Mouse (Mus musculus) neural tube, embryonic 15.5 days (tissue): ENCODE measurements around the gene Gm9945. TPM values are rescaled to one million over a fixed set of nuclear protein-coding genes. Genes with fewer than 3 reads are reported as not detected.
A peak's percentile ranks its signal among the peaks of the same experiment; 100 is the strongest.

Experiments used
- ATAC-seq: fragments of 200-750 bp; cut with Nextera tagmentation; 2 replicates; pipeline ENCODE4 v1.8.0; 2017; ENCODE audit warnings: mild to moderate bottlenecking, moderate TSS enrichment, moderate library complexity; ENCODE audit not compliant: low FRiP score
- H3K27ac ChIP-seq: fragments of 300-500 bp; sonication (generic); replicated peaks from 2 replicates; pipeline ENCODE4 v1.5.1; 2015; ENCODE audit warnings: mild to moderate bottlenecking, inconsistent platforms
- H3K27me3 ChIP-seq: fragments of 300-500 bp; sonication (generic); replicated peaks from 2 replicates; pipeline ENCODE4 v1.6.1; 2015; ENCODE audit warnings: inconsistent platforms
- H3K36me3 ChIP-seq: fragments of 300-500 bp; sonication (generic); 2 replicates; pipeline ENCODE4 v1.6.1; 2015; ENCODE audit warnings: inconsistent platforms
- H3K4me1 ChIP-seq: fragments of 300-500 bp; sonication (generic); 2 replicates; pipeline ENCODE4 v1.6.1; 2015; ENCODE audit warnings: inconsistent platforms
- H3K4me2 ChIP-seq: fragments of 300-500 bp; sonication (generic); 2 replicates; pipeline ENCODE4 v1.6.1; 2015; ENCODE audit warnings: inconsistent platforms, mild to moderate bottlenecking, moderate library complexity
- H3K4me3 ChIP-seq: fragments of 300-500 bp; sonication (generic); replicated peaks from 2 replicates; pipeline ENCODE4 v1.5.1; 2015; ENCODE audit warnings: mild to moderate bottlenecking, inconsistent platforms
- H3K9ac ChIP-seq: fragments of 300-500 bp; sonication (generic); replicated peaks from 2 replicates; pipeline ENCODE4 v1.6.1; 2015; ENCODE audit warnings: mild to moderate bottlenecking, inconsistent platforms
- H3K9me3 ChIP-seq: fragments of 300-500 bp; sonication (generic); replicated peaks from 2 replicates; pipeline ENCODE4 v1.6.1; 2016; ENCODE audit warnings: inconsistent platforms
- WGBS: fragments of 180-500 bp; shearing (Covaris S2); methylation state at CpG from one replicate; pipeline ENCODE4 v1.1.7; 2015; ENCODE audit warnings: mixed read lengths; 5-methylcytosine and 5-hydroxymethylcytosine counted together
- polyA plus RNA-seq: library from polyadenylated mRNA; unstranded; fragments of >200 nt; fragmentation: Nextera tagmentation; extraction: Ambion mirVana; gene quantifications from 2 replicates; pipeline ENCODE4 v1.2.1, GENCODE M21; 2015

The Gm9945 gene
- polyA plus RNA-seq, 1 experiment from 2014 or later: not detected

GRCm38 (mm10) chr11:53503738-53504137 lies 23.8 kb downstream of the Gm9945 start:
- Histone ChIP-seq H3K9me3 (no peaks in the 10 kb centered on the region), H3K4me3 (no peak overlapping the region), H3K27me3 (no peaks in the 10 kb centered on the region), H3K9ac (no peak overlapping the region), H3K4me2 (no peak overlapping the region), H3K4me1 (no peaks in the 10 kb centered on the region), H3K27ac (no peak overlapping the region), H3K36me3 (no peaks in the 10 kb centered on the region)
- 88% methylated on average over 5 of the region's 5 CpGs for WGBS
- no peak for ATAC-seq

GRCm38 (mm10) chr11:53504376-53504775 lies 24.4 kb downstream of the Gm9945 start:
- 93% methylated on average over 8 of the region's 8 CpGs for WGBS
- H3K9me3 ChIP-seq: no peaks in the 10 kb centered on the region
- no peak for ATAC-seq
- no peak overlapping the region for H3K27ac ChIP-seq
- no peak overlapping the region for H3K4me3 ChIP-seq
- no peaks in the 10 kb centered on the region for H3K4me1 ChIP-seq
- no peaks in the 10 kb centered on the region for H3K27me3 ChIP-seq
- H3K9ac ChIP-seq: no peak overlapping the region
- no peaks in the 10 kb centered on the region for H3K36me3 ChIP-seq
- H3K4me2 ChIP-seq: no peak overlapping the region

GRCm38 (mm10) chr11:53505026-53505663 lies 25.2 kb downstream of the Gm9945 start:
- ATAC-seq: no peak
- WGBS: 39% methylated on average over 5 of the region's 5 CpGs
- H3K4me3 ChIP-seq: no peak overlapping the region
- H3K4me2 ChIP-seq: no peak overlapping the region
- H3K36me3 ChIP-seq: no peaks in the 10 kb centered on the region
- no peaks in the 10 kb centered on the region for H3K4me1 ChIP-seq
- no peaks in the 10 kb centered on the region for H3K9me3 ChIP-seq
- no peak overlapping the region for H3K9ac ChIP-seq
- H3K27ac ChIP-seq: 0 out of 2 replicates have a peak overlapping the region, but pooled peaks have one; percentile 41
- H3K27me3 ChIP-seq: no peaks in the 10 kb centered on the region

- H3K27me3 ChIP-seq: no peaks in the 10 kb centered on the region
- no peak overlapping the region for H3K4me2 ChIP-seq
- H3K9me3 ChIP-seq: no peaks in the 10 kb centered on the region
- no peaks in the 10 kb centered on the region for H3K36me3 ChIP-seq
- H3K4me3 ChIP-seq: no peak overlapping the region
- WGBS: 81% methylated on average over 9 of the region's 9 CpGs
- no peak overlapping the region for H3K9ac ChIP-seq
- ATAC-seq: no peak
- no peak overlapping the region for H3K27ac ChIP-seq
- no peaks in the 10 kb centered on the region for H3K4me1 ChIP-seq
These were observed 27.3 kb downstream of the Gm9945 start for GRCm38 (mm10) chr11:53507098-53507805.

GRCm38 (mm10) chr11:53508152-53508551 lies 28.2 kb downstream of the Gm9945 start:
- Histone ChIP-seq H3K4me1 (no peaks in the 10 kb centered on the region), H3K36me3 (no peaks in the 10 kb centered on the region), H3K9me3 (no peaks in the 10 kb centered on the region), H3K27me3 (no peaks in the 10 kb centered on the region), H3K4me2 (no peak overlapping the region), H3K27ac (no peak overlapping the region), H3K4me3 (no peak overlapping the region), H3K9ac (no peak overlapping the region)
- WGBS: 43% methylated on average over 7 of the region's 7 CpGs
- ATAC-seq: no peak

GRCm38 (mm10) chr11:53508591-53508990 lies 28.6 kb downstream of the Gm9945 start:
- no peak overlapping the region for H3K4me3 ChIP-seq
- no peaks in the 10 kb centered on the region for H3K36me3 ChIP-seq
- whole genome bisulfite sequencing: 50% methylated on average over 3 of the region's 3 CpGs
- ATAC-seq: no peak
- H3K9me3 ChIP-seq: no peaks in the 10 kb centered on the region
- no peaks in the 10 kb centered on the region for H3K4me1 ChIP-seq
- no peak overlapping the region for H3K27ac ChIP-seq
- no peaks in the 10 kb centered on the region for H3K27me3 ChIP-seq
- H3K4me2 ChIP-seq: no peak overlapping the region
- H3K9ac ChIP-seq: no peak overlapping the region

GRCm38 (mm10) chr11:53510351-53510750 lies 30.4 kb downstream of the Gm9945 start:
- no peaks in the 10 kb centered on the region for H3K4me1 ChIP-seq
- no peak overlapping the region for H3K4me2 ChIP-seq
- no peak overlapping the region for H3K27ac ChIP-seq
- no peak overlapping the region for H3K9ac ChIP-seq
- no peak overlapping the region for H3K4me3 ChIP-seq
- no peaks in the 10 kb centered on the region for H3K9me3 ChIP-seq
- ATAC-seq: no peak
- H3K27me3 ChIP-seq: no peaks in the 10 kb centered on the region
- H3K36me3 ChIP-seq: no peaks in the 10 kb centered on the region
- 36% methylated on average over 5 of the region's 5 CpGs for WGBS

- WGBS: 57% methylated on average over 8 of the region's 8 CpGs
- no peak overlapping the region for H3K27ac ChIP-seq
- H3K36me3 ChIP-seq: no peaks in the 10 kb centered on the region
- no peak overlapping the region for H3K4me3 ChIP-seq
- H3K4me2 ChIP-seq: no peak overlapping the region
- no peak for ATAC-seq
- H3K9me3 ChIP-seq: no peaks in the 10 kb centered on the region
- H3K4me1 ChIP-seq: peaks cover 25% of the 10 kb centered on the region
- H3K9ac ChIP-seq: no peak overlapping the region
- no peaks in the 10 kb centered on the region for H3K27me3 ChIP-seq
These were observed 37.0 kb downstream of the Gm9945 start for GRCm38 (mm10) chr11:53516775-53517627.

GRCm38 (mm10) chr11:53518759-53519158 lies 38.8 kb downstream of the Gm9945 start:
- H3K9ac ChIP-seq: no peak overlapping the region
- no peaks in the 10 kb centered on the region for H3K9me3 ChIP-seq
- peak overlapping the region; percentile 87 for H3K4me2 ChIP-seq
- ATAC-seq: no peak
- WGBS: 60% methylated on average over 5 of the region's 5 CpGs
- H3K27ac ChIP-seq: no peak overlapping the region
- H3K27me3 ChIP-seq: no peaks in the 10 kb centered on the region
- no peak overlapping the region for H3K4me3 ChIP-seq
- no peaks in the 10 kb centered on the region for H3K36me3 ChIP-seq
- peaks cover 43% of the 10 kb centered on the region for H3K4me1 ChIP-seq

- H3K27ac ChIP-seq: peak within 1 kb of the TSS; percentile 81
These were observed 39.5 kb downstream of the Gm9945 start, which contains the start of gene Sept8 for GRCm38 (mm10) chr11:53519207-53520121. Gene Sept8 (plus strand): TSS chr11:53519257.

More at GRCm38 (mm10) chr11:53519207-53520121, 39.5 kb downstream of the Gm9945 start, which contains the start of gene Sept8:
- Histone ChIP-seq H3K27me3 (no peaks in the 10 kb centered on the region), H3K9me3 (no peaks in the 10 kb centered on the region), H3K36me3 (no peaks in the 10 kb centered on the region), H3K9ac (peak within 1 kb of the TSS; percentile 88), H3K4me2 (peak within 1 kb of the TSS; percentile 87), H3K4me1 (peaks cover 45% of the 10 kb centered on the region), H3K4me3 (peak within 1 kb of the TSS; percentile 78)
- 5% methylated on average over 69 of the region's 79 CpGs for WGBS
- ATAC-seq: peak; percentile 88
